Mouse (Mus musculus) urinary bladder, postnatal 14 days (tissue): ENCODE measurements at regions not wholly inside any gene's neighbourhood (a gene's known extent, or its start where the extent isn't known, plus 50 kb on each side); places are given as distances from the start of the nearest gene placed in this dataset.
A peak's percentile ranks its signal among the peaks of the same experiment; 100 is the strongest.

Experiments
- DNase-seq: peaks from one replicate; pipeline ENCODE4 v3.0.0; 2021; ENCODE audit warnings: low spot score

DNA sequence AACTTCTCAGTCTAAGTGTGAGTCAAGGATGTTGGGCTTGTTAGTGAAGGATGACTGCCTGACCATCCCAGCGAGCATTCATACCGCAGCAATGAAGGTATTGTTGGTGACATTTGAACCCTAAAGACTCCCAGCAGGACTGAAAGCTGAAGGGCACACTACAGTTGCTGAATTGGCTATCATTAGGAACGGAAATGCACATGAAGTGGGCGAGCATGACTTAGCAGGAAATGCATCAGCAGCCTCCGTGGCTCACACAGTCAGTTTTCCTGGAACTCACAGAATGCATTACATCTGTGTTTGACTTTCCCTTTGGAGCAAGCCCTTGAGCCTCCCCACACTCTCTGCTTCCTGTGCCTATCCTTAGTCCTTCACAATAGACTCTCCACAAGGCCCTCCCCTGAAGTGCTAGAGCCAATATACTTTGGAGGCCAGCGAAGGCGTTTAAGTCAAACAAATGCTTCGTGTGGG, 63.9 kb downstream of the Tmco5 start:
- DNase-seq, result no peak

DNA sequence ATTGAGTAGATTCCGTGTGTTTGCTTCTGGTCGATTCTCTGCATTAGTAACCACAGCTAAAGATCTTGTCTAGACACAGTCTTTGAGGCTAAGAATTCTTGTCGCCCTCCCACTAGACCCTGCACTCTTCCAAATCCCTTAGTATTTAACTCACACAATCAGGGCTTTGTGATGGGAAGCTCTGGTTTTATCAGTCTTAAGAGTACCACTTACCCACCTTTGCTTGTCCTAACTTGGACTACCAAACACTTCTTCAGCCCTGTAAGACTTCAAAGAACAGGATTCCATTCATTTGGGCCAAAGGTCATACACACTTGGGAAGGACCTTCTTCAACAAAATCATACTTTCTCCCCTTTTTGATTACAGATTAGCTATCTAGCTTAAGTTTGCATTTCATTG, 70.0 kb downstream of the Tmco5 start:
- no peak for DNase-seq

DNA sequence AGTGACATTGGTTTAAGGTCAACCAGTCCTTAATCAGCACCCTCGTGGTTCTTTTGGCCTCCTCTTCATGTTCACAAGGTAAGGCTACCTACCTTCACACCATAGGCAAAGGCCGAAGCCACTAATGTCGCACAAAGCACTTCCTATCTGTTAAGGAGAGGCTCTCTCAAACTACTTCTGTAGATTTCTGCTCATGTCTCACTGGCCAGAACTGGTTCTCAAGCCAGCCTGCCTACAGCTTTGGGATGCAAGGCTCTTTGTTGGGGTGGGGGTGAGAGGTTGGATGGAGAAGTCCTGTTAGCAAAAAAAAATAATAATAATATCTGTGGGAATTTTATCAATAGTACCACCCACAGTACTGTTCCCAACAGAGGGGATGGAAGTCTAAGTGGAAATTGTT, 71.2 kb downstream of the Tmco5 start:
- no peak for DNase-seq

DNA sequence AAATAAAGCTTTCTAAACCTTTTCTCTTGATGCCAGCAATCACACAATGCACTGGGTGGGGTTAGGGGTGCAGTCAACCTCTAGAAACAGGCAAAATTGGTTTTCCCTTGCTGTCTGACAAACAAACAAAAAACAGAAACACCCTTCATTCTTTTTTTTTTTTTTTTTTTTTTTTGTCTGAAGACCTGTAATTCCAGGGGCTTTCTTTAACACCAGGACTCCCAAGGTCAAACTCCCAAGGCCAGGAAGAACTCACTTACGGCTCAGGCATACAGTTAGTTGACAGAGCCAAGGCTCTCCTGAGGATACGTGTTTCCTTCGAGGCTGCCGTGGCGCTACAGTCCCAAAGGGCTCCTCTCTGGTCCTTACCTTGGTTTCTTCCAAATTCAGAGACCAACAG, 71.7 kb downstream of the Tmco5 start:
- no peak for DNase-seq

DNA sequence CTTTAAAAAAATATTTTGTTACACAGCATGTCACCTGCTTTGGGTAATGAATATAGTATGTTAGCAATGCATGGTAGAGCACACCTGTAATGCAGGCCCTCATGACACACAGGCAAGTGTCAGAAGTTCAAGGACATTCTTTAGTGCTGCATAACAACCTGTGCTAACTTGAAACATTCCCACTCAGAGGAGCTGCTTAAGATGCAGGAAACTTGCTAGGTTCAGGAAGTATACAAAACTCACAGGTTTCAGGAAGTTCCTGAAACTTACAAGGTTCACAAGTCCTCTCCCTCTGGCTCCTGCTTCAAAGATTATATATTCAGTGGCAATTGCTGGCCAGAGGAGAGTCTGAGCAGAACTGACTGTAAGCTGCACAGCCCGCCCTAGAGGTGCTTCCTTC, 73.0 kb downstream of the Tmco5 start:
- no peak for DNase-seq

DNA sequence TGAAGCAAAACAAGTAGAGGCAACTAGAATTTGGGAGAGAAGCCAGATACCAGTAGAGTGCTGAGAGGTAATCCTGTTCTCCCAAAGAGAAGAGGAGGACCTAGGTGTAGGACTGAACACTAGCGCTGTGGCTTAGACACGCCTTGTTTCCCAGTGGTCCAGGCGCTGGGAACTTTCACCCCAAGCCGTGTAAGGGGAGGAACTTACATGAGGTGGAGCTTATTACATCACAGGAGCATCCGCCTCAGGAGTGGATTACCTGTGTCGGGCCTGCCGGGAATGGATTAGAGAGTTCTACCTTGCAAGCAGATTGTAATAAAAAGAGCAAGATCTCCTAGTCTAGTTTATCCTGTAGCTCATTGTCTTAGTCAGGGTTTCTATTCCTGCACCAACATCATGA, 75.8 kb downstream of the Tmco5 start:
- no peak for DNase-seq

DNA sequence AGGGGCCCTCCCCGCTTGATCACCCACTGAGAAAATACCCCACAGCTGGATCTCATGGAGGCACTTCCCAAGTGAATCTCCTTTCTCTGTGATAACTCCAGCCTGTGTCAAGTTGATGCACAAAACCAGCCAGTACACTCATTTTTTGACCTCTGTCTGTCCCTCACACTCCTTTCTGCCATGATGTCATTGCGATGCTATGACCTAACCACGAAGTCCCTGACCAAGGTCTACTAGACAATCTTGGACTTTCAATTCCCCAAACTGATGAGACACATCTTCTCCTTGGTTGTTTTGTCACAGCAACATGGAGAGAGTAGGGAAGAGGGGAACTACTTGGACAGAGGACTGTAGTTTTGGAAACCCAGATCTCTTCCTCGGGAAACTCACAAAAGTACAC, 76.4 kb downstream of the Tmco5 start:
- no peak for DNase-seq

DNA sequence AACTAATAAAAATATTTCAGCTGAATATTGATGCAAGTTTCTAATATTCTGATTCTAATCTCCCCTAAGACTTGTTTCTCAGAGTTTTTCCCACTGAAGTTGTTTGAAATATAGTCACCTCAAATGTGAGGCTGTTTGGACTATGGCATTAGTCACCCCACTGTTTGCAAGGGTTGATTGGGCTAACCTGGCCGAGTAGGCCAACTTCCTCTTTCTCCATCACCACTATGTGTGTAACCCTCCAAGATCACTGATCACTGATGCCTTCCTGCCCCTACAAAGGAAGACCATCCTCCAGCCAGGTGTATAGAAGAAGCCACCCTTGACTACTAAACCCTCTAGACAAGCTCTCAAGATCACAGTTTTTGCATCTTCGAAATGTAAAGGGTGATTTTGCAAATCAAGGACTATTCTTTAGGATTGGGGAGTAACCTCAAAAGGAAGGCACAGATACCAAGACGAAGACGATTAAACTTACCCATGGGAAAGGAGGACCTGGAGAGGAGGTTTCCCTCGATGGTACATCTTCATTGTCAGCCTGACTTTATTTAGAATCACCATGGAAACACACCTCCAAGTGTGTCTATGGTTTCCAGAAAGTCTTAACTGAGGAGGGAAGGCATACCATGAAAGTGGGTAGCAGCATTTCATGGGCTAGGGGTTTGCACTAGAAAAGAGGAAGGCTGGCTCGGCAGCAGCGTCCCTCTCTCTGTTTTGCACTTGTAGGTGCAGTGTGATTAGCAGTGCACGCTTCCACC, 84.8 kb downstream of the Tmco5 start:
- no peak for DNase-seq

DNA sequence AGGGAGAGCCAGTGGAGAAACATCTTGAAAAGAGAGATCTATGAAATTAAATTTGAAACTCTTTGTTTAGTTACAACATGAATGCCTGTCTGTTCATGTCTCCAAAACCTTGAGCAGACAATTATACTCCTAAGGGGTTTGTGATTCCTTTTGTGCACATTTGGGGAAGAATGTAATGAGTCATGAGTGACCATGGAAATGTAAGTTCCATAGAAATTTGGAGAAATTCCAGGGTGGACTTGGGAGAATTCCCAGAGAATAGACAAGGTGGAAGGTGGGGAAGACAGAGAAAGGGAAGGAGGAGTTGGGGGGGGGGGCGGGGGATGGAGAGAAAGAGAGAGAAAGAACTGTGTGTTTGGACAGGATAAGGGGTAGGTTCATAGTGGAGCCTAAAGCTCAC, 87.8 kb downstream of the Tmco5 start:
- no peak for DNase-seq

DNA sequence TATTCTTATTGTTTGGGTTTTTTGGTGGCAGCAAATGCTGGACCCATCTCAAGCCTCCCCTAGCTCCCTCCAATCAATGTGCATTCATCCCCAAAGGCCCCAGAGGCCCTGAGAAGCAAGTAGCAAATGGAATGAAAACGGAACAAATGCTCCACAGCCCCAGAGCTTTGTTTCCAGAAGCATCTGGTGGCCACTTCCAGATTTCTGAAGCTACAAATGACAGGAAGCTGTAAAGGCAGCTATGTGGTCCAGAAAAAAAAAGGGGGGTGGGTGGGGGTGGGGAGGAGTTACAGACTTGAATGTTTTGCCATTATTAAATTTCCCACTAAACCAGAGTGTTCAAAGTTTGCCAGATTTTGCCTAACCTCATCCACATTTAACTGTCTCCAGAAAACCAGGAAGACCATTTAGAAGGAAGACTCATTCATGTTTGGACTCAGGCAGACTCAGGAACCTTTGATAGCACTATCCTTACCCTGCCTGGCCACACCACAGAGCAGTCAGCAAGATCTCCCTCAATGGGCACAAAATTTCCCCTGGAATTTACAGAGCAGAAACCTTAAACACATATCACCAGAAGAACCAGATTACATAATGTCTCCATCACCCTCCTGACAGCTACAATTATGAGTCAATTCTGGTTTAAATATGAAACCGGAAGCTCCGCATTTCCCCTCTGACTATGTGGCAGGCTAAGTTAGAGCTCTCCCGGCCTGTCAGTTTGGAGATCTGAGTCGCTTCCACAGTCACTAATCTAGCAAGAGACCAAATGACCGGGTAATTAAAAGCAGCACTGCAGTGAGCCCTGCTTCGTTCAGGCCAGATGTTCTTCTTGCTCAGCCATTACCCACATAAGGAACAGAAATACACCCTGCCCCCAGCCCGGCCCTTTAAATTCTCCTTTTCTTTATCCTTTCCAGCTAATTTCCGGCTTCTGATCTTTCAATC, 93.4 kb downstream of the Tmco5 start:
- peak; percentile 16 for DNase-seq

DNA sequence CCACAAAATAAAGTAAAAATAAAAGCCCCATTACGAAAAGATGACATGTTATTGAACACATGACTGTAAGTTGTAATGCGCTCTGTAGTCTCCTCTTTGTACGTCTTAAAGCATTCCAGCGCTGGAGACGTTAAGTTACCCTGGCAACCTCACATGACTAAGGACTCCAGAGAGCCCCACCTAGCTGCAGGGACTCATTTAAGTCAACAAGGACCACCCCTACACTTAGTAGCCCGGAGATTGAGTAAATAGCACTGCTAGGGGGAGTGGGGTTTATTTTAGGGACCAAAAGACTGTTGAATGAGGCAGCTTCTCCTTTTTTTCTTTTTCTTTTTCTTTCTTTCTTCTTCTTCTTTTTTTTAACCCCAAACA, 94.1 kb downstream of the Tmco5 start:
- peak; percentile 19 for DNase-seq

DNA sequence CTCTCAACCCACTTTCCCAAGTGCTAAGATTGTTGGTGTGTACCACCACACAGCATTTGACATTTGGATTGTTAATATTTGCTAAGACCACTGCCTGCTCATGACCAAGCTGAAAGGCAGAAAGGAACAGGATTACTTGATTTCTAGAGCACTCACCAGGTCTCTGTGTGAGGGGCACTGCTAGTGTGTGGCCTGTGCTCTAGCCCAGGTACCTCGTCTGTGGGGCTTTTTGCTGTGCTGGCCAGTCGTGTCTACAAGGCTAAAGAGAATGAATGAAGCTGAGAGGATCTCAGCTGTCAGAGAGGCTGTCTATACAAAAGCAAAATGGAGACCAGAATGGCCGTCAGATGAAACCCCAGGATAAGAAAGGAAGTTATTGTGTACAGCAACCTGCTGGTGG, 95.0 kb downstream of the Tmco5 start:
- no peak for DNase-seq

DNA sequence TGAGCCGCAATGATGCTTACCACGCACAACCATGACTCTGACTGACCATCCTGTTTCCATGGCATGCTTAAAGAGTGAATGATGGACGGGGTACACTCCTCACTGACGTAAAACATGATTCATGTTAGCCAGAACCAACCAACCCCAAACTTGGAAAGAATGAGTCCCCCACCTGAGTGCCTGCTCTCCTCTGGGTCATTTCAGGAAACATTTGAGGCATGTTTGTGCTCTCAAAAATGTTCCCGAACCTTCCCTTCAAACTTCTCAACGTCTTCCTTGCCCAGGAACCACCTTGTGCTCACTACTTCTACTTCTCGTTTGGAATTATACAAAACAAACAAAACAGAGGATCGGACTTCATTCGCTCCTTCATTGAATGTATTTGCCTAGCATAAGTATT, 95.7 kb downstream of the Tmco5 start:
- no peak for DNase-seq

DNA sequence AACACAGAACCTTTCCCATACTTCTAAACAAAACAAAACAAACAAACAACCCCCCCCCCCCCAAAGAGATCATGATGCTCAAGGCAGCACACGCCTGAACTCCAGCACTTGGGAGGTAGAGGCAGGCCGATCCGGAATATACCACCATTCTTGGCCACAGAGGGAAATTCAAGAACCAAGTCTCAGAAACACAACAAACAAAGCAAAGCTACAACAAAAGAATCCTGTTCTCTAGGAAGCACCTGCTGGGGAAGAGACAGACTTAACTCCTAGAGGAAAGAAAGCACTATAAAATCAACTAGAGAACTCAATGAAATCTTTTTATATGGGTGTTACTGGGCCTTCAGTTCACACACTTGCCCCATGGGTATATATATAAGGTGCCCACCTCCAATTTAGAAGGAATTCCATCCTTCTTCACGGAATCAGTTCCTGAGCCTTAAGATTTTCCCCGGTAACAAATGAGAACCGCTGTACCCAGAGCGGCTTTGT, 96.1 kb downstream of the Tmco5 start:
- DNase-seq, result no peak

DNA sequence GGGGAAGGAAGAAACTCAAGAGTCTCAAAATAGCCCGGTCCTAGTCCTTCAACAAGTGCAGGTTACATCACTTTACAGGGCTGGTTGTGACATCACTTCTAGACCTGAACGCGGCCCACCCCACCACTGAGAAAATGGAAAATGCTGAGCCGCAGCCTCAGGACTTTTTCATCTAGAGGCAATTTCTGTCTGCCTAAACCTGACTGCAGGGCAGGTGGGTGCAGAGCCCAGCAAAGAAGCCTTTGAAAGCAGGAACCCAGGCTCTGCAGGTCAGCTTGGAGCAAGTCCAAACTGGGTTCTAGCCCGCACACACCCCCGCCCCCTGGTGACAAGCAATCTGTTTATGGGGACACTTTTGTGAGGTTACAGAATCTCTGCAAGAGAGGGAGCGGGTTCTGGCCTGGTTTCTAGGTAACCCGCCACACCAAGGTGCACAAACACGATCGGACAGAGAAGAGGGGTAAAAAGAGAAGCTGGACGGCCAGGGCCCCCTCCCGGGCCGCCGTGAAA, 96.7 kb downstream of the Tmco5 start:
- DNase-seq, result peak; percentile 30

DNA sequence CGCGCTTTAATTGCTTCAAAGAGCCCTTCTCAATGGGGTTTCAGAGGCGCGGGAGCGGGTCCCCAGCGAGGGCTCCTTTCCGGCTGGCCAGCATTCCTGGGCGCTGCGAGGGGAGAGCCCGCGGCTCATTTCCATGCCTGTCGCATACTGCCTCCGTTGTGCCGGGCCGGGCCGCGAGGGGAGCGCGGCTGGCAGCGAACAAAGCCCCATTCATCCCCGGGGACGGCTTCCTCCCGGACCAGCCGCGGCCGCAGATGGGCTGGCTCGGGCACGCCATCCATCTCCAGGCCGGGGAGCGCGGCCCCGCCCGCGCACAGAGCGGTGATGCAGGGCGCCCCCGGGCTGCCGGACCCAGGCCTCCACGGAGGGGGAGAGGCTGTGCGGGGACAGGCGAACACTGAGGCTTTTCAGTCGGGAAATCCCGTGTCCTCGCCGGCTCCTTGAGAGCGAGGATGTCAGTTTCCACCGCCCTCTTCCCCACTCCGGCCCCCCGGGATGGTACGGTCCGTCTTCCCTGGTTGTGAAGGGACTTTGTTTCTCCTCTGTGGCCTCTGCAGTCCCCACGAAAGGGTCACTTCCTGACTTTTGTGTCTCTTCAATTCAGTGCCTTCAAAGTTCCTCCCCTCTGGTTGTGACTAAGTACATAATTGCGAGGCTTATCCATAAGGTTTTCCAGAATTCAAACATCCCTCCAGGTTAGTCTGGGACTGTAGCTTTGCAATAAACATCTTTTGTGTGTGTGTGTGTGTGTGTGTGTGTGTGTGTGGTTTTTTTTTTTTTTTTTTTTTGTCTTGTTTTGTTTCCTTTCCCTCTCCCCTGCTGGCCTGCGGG, 97.3 kb downstream of the Tmco5 start:
- DNase-seq, result peak; percentile 61

DNA sequence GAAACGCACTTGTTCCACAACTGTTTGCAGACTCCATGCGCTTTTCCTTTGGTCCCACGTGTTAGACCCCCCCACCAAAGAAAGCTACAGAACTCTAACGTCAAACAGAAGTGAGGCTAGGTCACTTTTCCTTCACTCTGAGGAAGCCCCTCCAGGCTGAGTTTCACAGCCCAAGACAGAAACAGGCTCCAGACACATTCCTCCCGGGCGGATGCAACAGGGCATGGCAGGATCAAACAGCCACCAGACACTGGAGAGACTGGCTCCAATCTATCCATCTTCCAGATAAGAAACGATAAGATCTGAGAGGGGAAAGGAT, 97.9 kb downstream of the Tmco5 start:
- no peak for DNase-seq

DNA sequence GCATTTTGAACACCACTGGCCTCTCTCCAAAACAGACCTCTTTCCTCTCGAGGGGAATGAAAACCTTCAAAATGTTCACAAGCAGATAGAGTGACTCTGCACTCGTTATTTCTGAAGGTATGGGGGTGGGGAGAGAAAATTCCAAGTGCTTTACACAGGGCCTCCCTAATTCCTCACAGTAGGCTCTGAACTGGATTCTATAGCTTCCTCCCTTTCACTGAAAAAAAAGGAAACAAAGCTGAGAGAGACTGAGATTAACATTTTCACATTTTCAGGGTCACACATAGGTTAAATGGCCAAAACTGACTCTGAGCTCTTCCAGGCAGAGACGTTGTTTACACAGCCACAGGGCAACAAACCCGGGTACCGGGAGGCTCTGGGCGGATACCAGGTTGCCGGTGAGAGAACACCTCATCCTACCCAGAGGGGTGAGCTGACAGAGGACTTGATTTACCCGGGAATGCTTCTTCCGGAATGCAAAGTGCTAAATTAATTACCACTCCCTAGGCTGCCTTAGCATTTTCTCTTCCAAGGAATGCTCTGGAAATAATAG, 98.5 kb downstream of the Tmco5 start:
- no peak for DNase-seq

DNA sequence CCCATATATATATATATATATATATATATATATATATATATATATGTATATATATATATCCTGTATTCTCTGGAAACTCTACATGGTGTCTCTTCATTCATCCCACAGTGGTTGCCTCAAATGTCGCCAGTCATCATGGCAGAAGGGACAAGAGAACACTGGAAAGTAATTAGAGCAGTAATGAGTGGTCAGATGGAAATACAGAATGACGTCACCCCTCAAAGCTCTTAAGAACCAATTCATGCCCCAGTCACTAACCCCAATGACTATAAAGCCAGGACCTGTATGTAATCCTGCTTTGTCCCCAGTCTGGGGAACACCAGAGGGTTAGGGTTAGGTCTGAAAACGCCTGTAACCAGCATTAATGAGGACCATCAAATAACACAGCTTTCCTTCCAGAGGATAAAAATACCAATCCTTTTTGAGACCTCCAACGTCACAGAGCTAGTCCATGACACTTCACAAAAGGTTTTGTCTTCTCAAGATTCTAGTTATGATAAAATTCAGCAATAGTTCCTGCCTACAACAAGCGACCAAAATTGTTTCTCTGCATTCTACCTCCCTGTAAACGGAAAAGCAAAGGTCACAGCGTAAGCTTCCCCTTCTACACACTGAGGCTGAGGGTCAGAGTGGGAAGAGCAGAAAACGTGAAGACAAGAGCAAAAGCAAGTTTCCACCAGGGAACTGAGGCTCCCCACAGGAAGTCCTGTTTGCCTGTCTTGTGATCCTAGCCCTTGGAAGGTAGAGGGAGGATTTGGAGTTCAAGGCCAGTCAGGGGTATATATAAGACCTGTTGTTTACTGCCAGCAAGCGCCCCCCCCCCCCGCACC, 99.5 kb downstream of the Tmco5 start:
- no peak for DNase-seq

DNA sequence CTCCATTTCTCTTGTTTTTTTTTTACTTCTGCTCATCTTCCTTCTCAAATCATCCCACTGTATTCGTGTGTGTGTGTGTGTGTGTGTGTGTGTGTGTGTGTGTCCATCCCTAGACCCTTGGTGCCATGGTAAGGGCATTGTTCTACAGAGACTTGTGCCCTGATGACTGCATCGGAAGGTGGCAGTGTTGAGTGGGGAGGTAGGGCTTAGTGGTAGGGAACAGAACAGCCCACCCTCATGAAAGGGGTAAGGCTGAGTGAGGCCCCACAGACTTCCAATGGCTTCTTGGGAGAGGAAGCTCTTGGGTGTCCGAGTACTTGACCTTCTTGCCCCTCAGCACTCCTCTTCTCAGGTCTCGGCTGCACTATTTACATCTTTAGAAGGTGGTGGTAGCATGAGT, 100.3 kb downstream of the Tmco5 start:
- no peak for DNase-seq
